Mouse (Mus musculus): Measurements from ENCODE around the gene Zdhhc11.

GRCm38 (mm10) chr13:74015908-74016307, 52.3 kb downstream of the Zdhhc11 start:
- TF ChIP-seq CTCF (IDR thresholded peaks at IDR 0.05; ENCODE audit: borderline replicate concordance, insufficient read depth, low read depth, low read length) (no peak), POLR2A (IDR thresholded peaks at IDR 0.05; ENCODE audit: borderline replicate concordance, insufficient read depth, low read length) (no peak)

All from cerebellum, adult 2 months (tissue).